Mouse (Mus musculus): ENCODE results near the gene Diras2. TPM values are rescaled to one million over a fixed set of nuclear protein-coding genes. Genes with fewer than 3 reads are reported as not detected.

Gene Diras2
- polyA plus RNA-seq, 1 experiment, result 0.30 TPM

GRCm38 (mm10) chr13:52455329-52455728 lies 75.8 kb downstream of the Diras2 start:
- no peaks in the 10 kb centered on the region for H3K79me2 ChIP-seq (ENCODE audit: control insufficient read depth, insufficient read depth)
- TF ChIP-seq TCF3 (IDR thresholded peaks at IDR 0.05; ENCODE audit: insufficient read length, low read depth) (no peak), MYOD1 (IDR thresholded peaks at IDR 0.05; ENCODE audit: control insufficient read depth in 1 of 3, insufficient read length in 2 of 3, low read depth in 2 of 3) (no peak), SRF (IDR thresholded peaks at IDR 0.05; ENCODE audit: control insufficient read depth, insufficient read length, low read depth) (no peak), POLR2A (IDR thresholded peaks at IDR 0.05; ENCODE audit: insufficient read length, low read depth) (no peak), CEBPB (IDR thresholded peaks at IDR 0.05; ENCODE audit: insufficient read depth, poor library complexity, severe bottlenecking) (no peak), MAX (IDR thresholded peaks at IDR 0.05; ENCODE audit: low read depth) (no peak), MYOG (IDR thresholded peaks at IDR 0.05; ENCODE audit: control insufficient read depth in 1 of 3, insufficient read depth in 1 of 3, insufficient read length in 2 of 3, low read depth in 2 of 3) (no peak), USF1 (IDR thresholded peaks at IDR 0.05; ENCODE audit: low read depth) (no peak), REST (IDR thresholded peaks at IDR 0.05; ENCODE audit: insufficient read depth, insufficient read length) (no peak)
- H3K36me3 ChIP-seq (ENCODE audit: control insufficient read depth, insufficient read depth), result no peaks in the 10 kb centered on the region
- no peak overlapping the region for H3K4me3 ChIP-seq
- H3ac ChIP-seq (ENCODE audit: control insufficient read depth, insufficient read length), result no peak overlapping the region
- no peaks in the 10 kb centered on the region for H3K27me3 ChIP-seq (ENCODE audit: control insufficient read depth, insufficient read depth, insufficient read length)
- H3K4me2 ChIP-seq (ENCODE audit: low read depth), result no peak overlapping the region

GRCm38 (mm10) chr13:52454708-52455250 lies 76.3 kb downstream of the Diras2 start:
- no peak overlapping the region for H3ac ChIP-seq (ENCODE audit: control insufficient read depth, insufficient read length)
- no peak overlapping the region for H3K4me2 ChIP-seq (ENCODE audit: low read depth)
- H3K36me3 ChIP-seq (ENCODE audit: control insufficient read depth, insufficient read depth), result no peaks in the 10 kb centered on the region
- no peaks in the 10 kb centered on the region for H3K79me2 ChIP-seq (ENCODE audit: control insufficient read depth, insufficient read depth)
- no peaks in the 10 kb centered on the region for H3K27me3 ChIP-seq (ENCODE audit: control insufficient read depth, insufficient read depth, insufficient read length)
- no peak overlapping the region for H3K4me3 ChIP-seq
- TF ChIP-seq E2F4 (IDR thresholded peaks at IDR 0.05; ENCODE audit: insufficient read depth), result no peak

Other genes with a start within 250 kb of the Diras2 start
- gene Syk, start 51.9 kb upstream of the Diras2 start, polyA plus RNA-seq (2012; fragmentation: generic; extraction: Trizol), result 0.42 TPM

All from myocyte (in vitro differentiated cells).